ENCODE assay signal across 10 mouse cellular contexts in genomic region chr8:80830141-80830540, GRCm38 (mm10). TPM values are rescaled to one million over a fixed set of nuclear protein-coding genes. Genes with fewer than 3 reads are reported as not detected.
DNase-seq lines count a peak whose midpoint lies in the region; ATAC-seq lines count a peak whose summit lies in the region.
"Had no signal": no experiment of that assay in that cellular context is flagged by ENCODE, and none has a peak within 500 bp of the region (broad histone marks: within the 10 kb centered on the region; RNA-seq: fewer than 3 reads in every experiment).

No protein-coding gene starts in this region.

- peak overlapping the region; percentile 74 for H3K27ac ChIP-seq in heart, embryonic 12.5 days (ENCODE audit: poor library complexity, severe bottlenecking)
- H3K27ac ChIP-seq in midbrain, embryonic 13.5 days, result peak overlapping the region; percentile 21; the same call in 1 of the 2 replicates
- no peak overlapping the region for H3K27ac ChIP-seq in midbrain, embryonic 10.5 days (replicated peaks)
- H3K27ac ChIP-seq in heart, embryonic 15.5 days, result peak overlapping the region; percentile 84
- H3K27ac ChIP-seq in neural tube, embryonic 14.5 days (ENCODE audit: low read depth, low read length), result peak overlapping the region; percentile 30; the same call in 1 of the 2 replicates
- H3K27ac ChIP-seq: macrophage had no signal

- H3K4me1 ChIP-seq in heart, embryonic 12.5 days (replicated peaks), result peaks cover 72% of the 10 kb centered on the region
- peaks cover 16% of the 10 kb centered on the region for H3K4me1 ChIP-seq in midbrain, embryonic 13.5 days (replicated peaks)
- peaks cover 19% of the 10 kb centered on the region for H3K4me1 ChIP-seq in midbrain, embryonic 10.5 days
- peaks cover 77% of the 10 kb centered on the region for H3K4me1 ChIP-seq in heart, embryonic 15.5 days (replicated peaks)
- peaks cover 15% of the 10 kb centered on the region for H3K4me1 ChIP-seq in neural tube, embryonic 14.5 days (ENCODE audit: control insufficient read depth, insufficient read depth, low read length)

- no peak for ATAC-seq in heart, embryonic 12.5 days (ENCODE audit: insufficient number of reproducible peaks, low FRiP score)
- ATAC-seq in midbrain, embryonic 13.5 days, result no peak
- ATAC-seq in heart, embryonic 15.5 days (replicated peaks; ENCODE audit: insufficient number of reproducible peaks, insufficient read depth, low FRiP score, low read depth), result no peak
- ATAC-seq in neural tube, embryonic 14.5 days (ENCODE audit: low read depth), result no peak

- no peak for DNase-seq in heart, postnatal 25 days (ENCODE audit: low spot score)
- no peak for DNase-seq in midbrain, embryonic 10.5 days (ENCODE audit: low spot score)
- DNase-seq in layer of hippocampus, postnatal 25 days (ENCODE audit: extremely low spot score in 1 of 2, low spot score in 1 of 2), result no peak
- DNase-seq in ovary, postnatal 14 days (ENCODE audit: low spot score), result no peak
- DNase-seq: cerebellum, adult 11 months had no signal

- intact Hi-C loops in heart, postnatal 25 days (cut with DNase I), result no loop called here

- H3K36me3 ChIP-seq in heart, embryonic 12.5 days, result no peaks in the 10 kb centered on the region
- no peaks in the 10 kb centered on the region for H3K36me3 ChIP-seq in midbrain, embryonic 13.5 days
- no peaks in the 10 kb centered on the region for H3K36me3 ChIP-seq in midbrain, embryonic 10.5 days
- no peaks in the 10 kb centered on the region for H3K36me3 ChIP-seq in heart, embryonic 15.5 days
- no peaks in the 10 kb centered on the region for H3K36me3 ChIP-seq in neural tube, embryonic 14.5 days (ENCODE audit: control insufficient read depth, insufficient read depth, low read length)

- no peaks in the 10 kb centered on the region for H3K27me3 ChIP-seq in heart, embryonic 12.5 days (replicated peaks)
- H3K27me3 ChIP-seq in midbrain, embryonic 13.5 days, result no peaks in the 10 kb centered on the region
- no peaks in the 10 kb centered on the region for H3K27me3 ChIP-seq in midbrain, embryonic 10.5 days (ENCODE audit: low read depth, poor library complexity, severe bottlenecking)
- H3K27me3 ChIP-seq in heart, embryonic 15.5 days, result no peaks in the 10 kb centered on the region
- no peaks in the 10 kb centered on the region for H3K27me3 ChIP-seq in neural tube, embryonic 14.5 days (ENCODE audit: control insufficient read depth, insufficient read depth, low read length)

- H3K4me2 ChIP-seq in heart, embryonic 12.5 days, result peak overlapping the region; percentile 37
- H3K4me2 ChIP-seq in midbrain, embryonic 13.5 days (replicated peaks), result no peak overlapping the region
- H3K4me2 ChIP-seq in heart, embryonic 15.5 days, result peak overlapping the region; percentile 21
- no peak overlapping the region; the same call in 1 of the 2 replicates for H3K4me2 ChIP-seq in neural tube, embryonic 14.5 days (ENCODE audit: low read depth, low read length)

- H3K9me3 ChIP-seq in heart, embryonic 12.5 days (replicated peaks), result no peaks in the 10 kb centered on the region
- no peaks in the 10 kb centered on the region for H3K9me3 ChIP-seq in midbrain, embryonic 13.5 days
- no peaks in the 10 kb centered on the region for H3K9me3 ChIP-seq in midbrain, embryonic 10.5 days (replicated peaks)
- no peaks in the 10 kb centered on the region for H3K9me3 ChIP-seq in heart, embryonic 15.5 days (replicated peaks)
- H3K9me3 ChIP-seq in neural tube, embryonic 14.5 days (ENCODE audit: control insufficient read depth, low read length), result no peaks in the 10 kb centered on the region

- H3K9ac ChIP-seq in heart, embryonic 12.5 days, result peak overlapping the region; percentile 4; the same call in 1 of the 2 replicates
- no peak overlapping the region for H3K9ac ChIP-seq in midbrain, embryonic 13.5 days (replicated peaks)
- H3K9ac ChIP-seq in heart, embryonic 15.5 days, result no peak overlapping the region; the same call in 1 of the 2 replicates
- H3K9ac ChIP-seq in neural tube, embryonic 14.5 days (replicated peaks; ENCODE audit: low read depth, low read length), result no peak overlapping the region

- WGBS in heart, embryonic 12.5 days, result 50% methylated on average over 7 of the region's 7 CpGs
- WGBS in midbrain, embryonic 13.5 days, result 65% methylated on average over 7 of the region's 7 CpGs
- 79% methylated on average over 7 of the region's 7 CpGs for WGBS in midbrain, embryonic 10.5 days
- 35% methylated on average over 7 of the region's 7 CpGs for WGBS in heart, embryonic 15.5 days
- WGBS in neural tube, embryonic 14.5 days, result 56% methylated on average over 7 of the region's 7 CpGs

- no peak overlapping the region for H3K4me3 ChIP-seq in heart, embryonic 12.5 days
- no peak overlapping the region for H3K4me3 ChIP-seq in midbrain, embryonic 13.5 days (replicated peaks)
- H3K4me3 ChIP-seq in midbrain, embryonic 10.5 days, result no peak overlapping the region
- no peak overlapping the region for H3K4me3 ChIP-seq in heart, embryonic 15.5 days
- no peak overlapping the region for H3K4me3 ChIP-seq in neural tube, embryonic 14.5 days (ENCODE audit: low read depth, low read length)

RNA-seq across cellular contexts. Expression of gene Gab1, which starts 50.2 kb away (rescaled TPM):
- 42.5 and 44.8 TPM in 2 replicates for polyA plus RNA-seq in heart, embryonic 12.5 days (2016; fragmentation: Nextera tagmentation; extraction: Ambion mirVana)
- 10 to 100 TPM; 34.1 to 38.8 TPM for total RNA-seq in heart, postnatal 25 days (2021)
- polyA plus RNA-seq in midbrain, embryonic 13.5 days (2015; fragmentation: Nextera tagmentation; extraction: Ambion mirVana), result 6.8 and 8.7 TPM in 2 replicates
- polyA plus RNA-seq in midbrain, embryonic 10.5 days (2016; fragmentation: Nextera tagmentation; extraction: Ambion mirVana), result 12.9 and 13.0 TPM in 2 replicates
- 28.4 and 30.6 TPM in 2 replicates for polyA plus RNA-seq in heart, embryonic 15.5 days (2015; fragmentation: Nextera tagmentation; extraction: Ambion mirVana)
- 12.5 and 18.4 TPM in 2 replicates for polyA plus RNA-seq in neural tube, embryonic 14.5 days (2014; fragmentation: Nextera tagmentation; extraction: Ambion mirVana)
- total RNA-seq in layer of hippocampus, postnatal 25 days (2021), result 10 to 100 TPM; 20.0 to 23.0 TPM

Comparison
In these comparisons a context has a peak if more than half of its experiments do, and no peak if none do; other contexts are left out.
1. H3K4me2 ChIP-seq: peak in heart, embryonic 12.5 days (single experiment) and heart, embryonic 15.5 days (single experiment); none in midbrain, embryonic 13.5 days (single experiment) and neural tube, embryonic 14.5 days (single experiment).